Mouse (Mus musculus): Measurements from ENCODE around the gene Ndufs7.

Gene Ndufs7

DNA sequence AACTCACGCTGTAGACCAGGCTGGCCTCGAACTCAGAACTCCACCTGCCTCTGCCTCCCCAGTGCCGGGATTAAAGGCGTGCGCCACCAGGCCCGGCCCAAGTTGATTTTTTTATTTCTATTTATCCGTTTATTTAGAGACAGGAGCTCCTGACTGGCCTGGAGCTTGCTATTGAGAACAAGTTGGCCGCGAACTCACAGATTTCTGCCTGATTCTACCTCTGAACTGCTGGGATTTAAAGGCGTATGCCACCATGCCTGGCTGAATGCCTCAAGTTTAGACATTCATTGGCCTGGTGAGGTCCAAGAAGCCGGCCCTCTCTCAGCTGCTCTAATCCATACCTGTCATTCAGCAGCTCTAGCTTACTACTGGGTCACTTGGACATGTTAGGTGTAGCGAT is 13.2 kb downstream of the Ndufs7 start:
- no peak for DNase-seq (ENCODE audit: low read depth, low spot score)

DNA sequence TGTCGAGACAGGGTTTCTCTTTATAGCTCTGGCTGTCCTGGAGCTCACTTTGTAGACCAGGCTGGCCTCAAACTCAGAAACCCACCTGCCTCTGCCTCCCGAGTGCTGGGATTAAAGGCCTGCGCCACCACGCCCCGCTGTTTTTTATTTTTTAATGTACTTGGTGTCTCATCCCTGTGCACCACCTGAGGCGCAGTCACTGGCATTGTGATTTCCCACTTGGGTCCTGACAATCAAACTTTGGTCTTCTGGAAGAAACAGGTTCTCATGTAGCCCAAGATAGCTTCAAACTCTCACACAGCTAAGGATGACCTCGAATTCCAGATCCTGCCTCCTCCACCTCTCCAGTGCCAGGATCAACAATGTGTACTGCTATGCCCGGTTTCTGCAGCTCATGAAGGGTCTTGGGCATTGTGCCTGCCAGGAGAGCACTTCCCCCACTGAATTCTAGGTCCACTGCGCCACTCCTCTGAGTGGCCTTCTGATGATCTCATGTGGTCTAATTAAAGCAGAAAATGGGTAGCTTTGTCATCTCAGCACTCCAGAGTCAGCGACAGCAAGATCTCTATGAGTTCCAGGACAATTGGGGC is 13.9 kb downstream of the Ndufs7 start:
- DNase-seq (ENCODE audit: low read depth, low spot score), result no peak

DNA sequence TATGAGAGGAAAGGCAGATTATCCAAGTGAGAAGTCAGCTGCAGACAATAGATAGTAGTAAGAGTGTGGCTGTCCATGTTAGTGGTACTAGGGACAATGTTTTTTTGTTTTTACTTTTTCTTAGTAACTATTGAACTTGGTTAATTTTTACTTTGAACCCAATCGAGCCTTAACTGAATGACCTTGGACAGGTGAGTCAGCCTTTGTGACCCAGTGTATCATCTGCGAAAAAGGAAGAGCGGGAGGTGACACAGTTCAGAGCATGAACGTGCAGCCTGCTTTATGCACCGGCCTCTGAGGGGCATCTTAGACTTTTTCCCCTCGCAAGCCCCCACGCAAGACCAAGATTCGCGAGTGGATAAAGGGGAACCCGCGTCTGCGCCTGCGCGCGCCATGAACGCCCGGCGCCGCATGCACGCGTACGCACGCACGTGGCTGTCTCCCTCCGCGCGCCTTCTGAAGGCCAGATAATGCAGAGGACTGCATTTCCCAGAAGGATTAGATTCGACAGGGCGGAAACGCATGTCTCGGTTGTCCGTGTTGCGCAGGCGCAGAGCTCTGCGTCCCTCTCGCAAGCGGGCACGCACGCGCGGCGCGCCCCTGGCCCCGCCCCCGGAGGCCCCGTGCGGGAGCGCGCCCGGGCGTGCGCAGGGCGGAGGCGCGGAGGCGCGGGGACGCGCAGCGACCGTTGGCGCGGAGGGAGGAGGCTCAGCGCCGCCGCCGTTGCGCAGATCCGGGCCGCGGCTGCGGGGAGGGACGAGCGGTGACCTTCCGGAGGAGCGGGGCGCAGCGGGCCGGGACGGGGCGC is 15.6 kb downstream of the Ndufs7 start:
- peak; percentile 97 for DNase-seq (ENCODE audit: low read depth, low spot score)

GRCm38 (mm10) chr10:80265149-80265486 is 16.2 kb downstream of the Ndufs7 start:
- DNase-seq (ENCODE audit: low read depth, low spot score), result no peak

- no peak for DNase-seq (ENCODE audit: low read depth, low spot score)
Measured at GRCm38 (mm10) chr10:80270099-80270498, 21.2 kb downstream of the Ndufs7 start.

- no peak for DNase-seq (ENCODE audit: low read depth, low spot score)
Measured at GRCm38 (mm10) chr10:80270734-80271181, 21.8 kb downstream of the Ndufs7 start.

- no peak for DNase-seq (ENCODE audit: low read depth, low spot score)
Measured at GRCm38 (mm10) chr10:80271186-80271843, 22.4 kb downstream of the Ndufs7 start.

DNA sequence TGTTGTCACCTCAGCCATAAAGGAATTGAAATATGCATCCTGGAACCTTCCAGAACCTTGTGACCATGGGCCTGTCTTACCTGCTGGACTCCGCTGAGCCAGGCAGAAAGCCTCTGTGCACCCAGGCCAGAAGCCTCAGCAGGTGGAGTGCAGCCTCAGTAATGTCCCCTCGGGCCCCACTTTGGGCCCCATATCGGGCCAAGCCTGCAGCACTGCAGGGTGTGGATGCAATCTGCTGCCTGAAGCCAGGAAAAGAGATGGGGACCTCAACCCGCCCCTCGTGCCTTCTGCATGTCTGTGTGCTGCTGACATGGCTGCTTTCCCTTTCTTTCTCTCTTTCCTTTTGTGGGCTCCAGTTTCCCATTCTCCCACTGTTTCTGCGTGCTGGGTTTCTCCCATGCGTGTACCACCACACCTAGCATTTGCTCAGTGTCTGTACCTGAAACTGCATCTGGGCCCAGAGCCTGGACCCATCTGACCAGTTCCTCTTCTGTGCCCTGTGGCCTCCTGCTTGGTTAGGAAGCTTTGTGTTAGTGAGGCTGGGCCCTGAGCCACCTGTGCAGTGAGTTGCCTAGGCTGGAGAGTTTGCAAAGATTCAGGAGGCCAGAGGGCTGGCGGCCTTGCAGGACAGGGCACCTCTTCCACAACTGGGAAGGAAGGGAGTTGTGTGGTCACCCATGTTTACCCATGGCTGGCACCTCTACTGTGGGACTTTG is 23.1 kb downstream of the Ndufs7 start:
- DNase-seq (ENCODE audit: low read depth, low spot score), result no peak

DNA sequence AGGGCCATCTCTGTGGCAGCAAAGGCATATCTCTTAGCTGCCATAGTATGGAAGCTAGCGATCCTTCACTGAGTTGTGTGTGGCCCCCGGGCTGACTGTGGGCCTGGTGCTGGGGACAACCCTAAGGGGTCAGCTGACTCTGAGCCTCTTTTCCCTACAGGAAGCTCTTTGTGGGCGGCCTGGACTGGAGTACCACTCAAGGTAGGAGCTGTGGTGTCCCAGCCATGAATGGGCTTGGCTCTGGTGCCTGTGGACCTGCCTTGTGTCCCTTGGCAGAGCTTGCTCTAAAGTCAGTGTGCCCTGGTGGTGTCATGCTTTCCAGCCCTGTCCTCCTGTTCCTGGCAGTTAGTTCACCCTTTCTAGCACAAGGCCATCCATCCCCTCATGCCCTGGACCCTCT is 24.9 kb downstream of the Ndufs7 start:
- no peak for DNase-seq (ENCODE audit: low read depth, low spot score)

GRCm38 (mm10) chr10:80276238-80276637 is 27.3 kb downstream of the Ndufs7 start:
- no peak for DNase-seq (ENCODE audit: low read depth, low spot score)

GRCm38 (mm10) chr10:80278390-80278789 is 29.5 kb downstream of the Ndufs7 start:
- no peak for DNase-seq (ENCODE audit: low read depth, low spot score)

- no peak for DNase-seq (ENCODE audit: low read depth, low spot score)
Measured at GRCm38 (mm10) chr10:80279273-80279672, 30.4 kb downstream of the Ndufs7 start.

GRCm38 (mm10) chr10:80281304-80281703 is 32.4 kb downstream of the Ndufs7 start:
- DNase-seq (ENCODE audit: low read depth, low spot score), result no peak

GRCm38 (mm10) chr10:80281921-80282371 is 33.0 kb downstream of the Ndufs7 start:
- no peak for DNase-seq (ENCODE audit: low read depth, low spot score)

DNA sequence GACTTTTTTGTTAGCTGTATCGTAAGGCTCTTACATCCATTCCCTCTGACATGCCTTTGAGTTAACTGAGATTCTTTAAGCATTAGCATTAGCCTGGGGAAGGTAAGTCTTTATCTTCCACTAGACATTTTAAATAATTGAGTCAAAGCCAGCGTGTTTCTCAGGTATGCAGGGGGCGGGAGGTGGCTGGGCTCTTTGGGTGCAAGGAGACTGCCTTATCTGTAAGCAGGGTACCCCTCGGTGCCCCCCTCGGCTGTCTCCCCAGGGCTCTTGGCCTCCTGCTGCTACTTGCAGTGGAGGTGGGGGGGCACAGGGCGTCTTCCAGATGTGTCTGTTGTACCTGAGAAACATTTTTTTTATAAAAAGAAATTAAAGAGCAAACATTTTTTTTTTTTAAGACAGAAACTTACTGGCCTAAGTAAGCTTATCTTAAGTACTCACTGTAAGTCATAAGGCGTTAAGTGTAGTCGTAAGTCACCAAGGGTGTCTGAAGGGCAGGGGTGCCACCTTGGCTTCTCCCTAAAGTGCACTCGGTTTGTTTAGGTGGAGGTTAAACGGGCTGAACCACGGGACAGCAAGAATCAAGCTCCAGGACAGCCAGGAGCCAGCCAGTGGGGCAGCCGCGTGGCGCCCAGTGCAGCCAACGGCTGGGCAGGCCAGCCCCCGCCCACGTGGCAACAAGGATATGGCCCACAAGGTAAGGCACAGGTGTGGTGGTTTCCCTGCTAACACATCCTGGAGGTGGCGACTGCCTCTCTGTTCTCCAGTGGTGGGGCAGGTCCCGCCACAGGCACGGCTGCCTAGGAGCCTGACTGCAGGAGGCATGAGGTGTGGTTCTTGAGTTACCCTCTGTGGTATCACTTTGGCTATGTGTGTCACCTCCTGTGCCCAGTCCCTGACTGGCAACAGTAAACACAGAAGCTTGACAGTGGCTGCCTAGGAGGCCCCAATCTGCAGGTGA is 33.8 kb downstream of the Ndufs7 start:
- DNase-seq (ENCODE audit: low read depth, low spot score), result no peak

GRCm38 (mm10) chr10:80285222-80286070 is 36.5 kb downstream of the Ndufs7 start:
- no peak for DNase-seq (ENCODE audit: low read depth, low spot score)

GRCm38 (mm10) chr10:80288097-80288496 is 39.2 kb downstream of the Ndufs7 start:
- no peak for DNase-seq (ENCODE audit: low read depth, low spot score)

DNA sequence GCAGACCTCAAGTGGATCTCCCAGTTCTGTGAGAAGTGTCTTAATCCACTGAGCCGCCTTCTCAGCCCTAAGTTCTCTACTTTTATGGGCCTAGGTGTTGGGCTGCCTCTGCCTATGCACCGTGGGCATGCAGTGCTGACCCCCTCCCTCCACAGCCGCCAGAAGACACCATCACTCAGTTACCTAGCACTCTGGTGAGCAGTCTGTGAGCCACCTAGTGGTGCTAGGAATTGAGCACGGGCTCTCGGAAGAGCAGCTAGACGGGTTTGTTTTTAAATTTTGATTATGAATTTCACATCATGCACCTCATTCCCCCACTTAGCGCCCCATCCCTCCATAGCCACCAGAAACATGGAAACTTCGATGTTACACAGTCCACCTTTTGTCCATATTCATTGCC is 39.7 kb downstream of the Ndufs7 start:
- DNase-seq (ENCODE audit: low read depth, low spot score), result no peak

GRCm38 (mm10) chr10:80292251-80293146 is 43.6 kb downstream of the Ndufs7 start, which contains the start of gene Rps15:
Rps15 (plus strand) TSS chr10:80292453.
- peak; percentile 96 for DNase-seq (ENCODE audit: low read depth, low spot score)

Data from 3T3-L1 (cell line).